Mouse (Mus musculus) T-helper 17 cell (primary cell): ENCODE measurements around the gene Ubac2.

Source experiments
- in situ Hi-C, 2 experiments: fragments of 300-600 bp; cut with MboI, MseI; formaldehyde crosslinking; loops; 1 replicate in 1 of 2; 2 replicates in 1 of 2; pipeline ENCODE4 v1.15.1; 2025; ENCODE audit warnings: high pct_unique_total_duplicates in 2 of 2

The Ubac2 gene

GRCm38 (mm10) chr14:122068801-122069695 lies 190.6 kb downstream of the Ubac2 start:
- in situ Hi-C loops = loop anchor here in 1 of 2 experiments (5.0 kb wide), 1 partner anchor 43 kb away; no protein-coding TSS in a partner anchor

GRCm38 (mm10) chr14:122069948-122070347 lies 191.5 kb downstream of the Ubac2 start:
- in situ Hi-C loops = loop anchor here (5.0 to 10.0 kb wide), 2 partner anchors 42 to 325 kb away; no protein-coding TSS in a partner anchor
